Mouse (Mus musculus) myocyte (in vitro differentiated cells): ENCODE data around the gene Tox4. TPM values are rescaled to one million over a fixed set of nuclear protein-coding genes. Genes with fewer than 3 reads are reported as not detected.
"Not testable (repeated sequence)": the region's sequence is repeated elsewhere in the genome, so short reads cannot be mapped to it uniquely, and the experiment has no call there.

ENCODE experiments used
- H3K27me3 ChIP-seq: one replicate; pipeline ENCODE4 v1.6.1; 2011; ENCODE audit not compliant: control insufficient read depth, insufficient read depth, insufficient read length
- H3K36me3 ChIP-seq: one replicate; pipeline ENCODE4 v1.6.1; 2011; ENCODE audit not compliant: control insufficient read depth, insufficient read depth
- H3K4me2 ChIP-seq: one replicate; pipeline ENCODE4 v1.6.1; 2011; ENCODE audit warnings: low read depth, control low read depth
- H3K4me3 ChIP-seq: one replicate; pipeline ENCODE4 v1.5.1; 2011; ENCODE audit warnings: mild to moderate bottlenecking, control low read depth, moderate library complexity
- H3K79me2 ChIP-seq: one replicate; pipeline ENCODE4 v1.6.1; 2011; ENCODE audit not compliant: control insufficient read depth, insufficient read depth
- H3ac ChIP-seq: one replicate; pipeline ENCODE4 v1.6.1; 2011; ENCODE audit not compliant: control insufficient read depth, insufficient read length
- CEBPB ChIP-seq: IDR thresholded peaks from 2 replicates; pipeline ENCODE4 v1.6.1; 2011; ENCODE audit warnings: mild to moderate bottlenecking, moderate library complexity; ENCODE audit not compliant: poor library complexity, insufficient read depth, severe bottlenecking
- E2F4 ChIP-seq: IDR thresholded peaks from one replicate; pipeline ENCODE4 v1.6.1; 2011; ENCODE audit warnings: mild to moderate bottlenecking, control low read depth, moderate library complexity; ENCODE audit not compliant: insufficient read depth
- MAX ChIP-seq: IDR thresholded peaks from one replicate; pipeline ENCODE4 v1.6.1; 2011; ENCODE audit warnings: low read depth, mild to moderate bottlenecking, control low read depth
- MYOD1 ChIP-seq, 3 experiments: IDR thresholded peaks; one replicate each; pipeline ENCODE4 v1.6.1; 2011; ENCODE audit warnings: control low read depth in 2 of 3, low read depth in 2 of 3, mild to moderate bottlenecking in 2 of 3, moderate library complexity in 1 of 3; ENCODE audit not compliant: insufficient read length in 2 of 3, control insufficient read depth in 1 of 3
- MYOG ChIP-seq, 3 experiments: IDR thresholded peaks; one replicate each; pipeline ENCODE4 v1.6.1; 2011; ENCODE audit warnings: control low read depth in 2 of 3, low read depth in 2 of 3, mild to moderate bottlenecking in 2 of 3; ENCODE audit not compliant: insufficient read length in 2 of 3, control insufficient read depth in 1 of 3, insufficient read depth in 1 of 3
- POLR2A ChIP-seq: IDR thresholded peaks from one replicate; pipeline ENCODE4 v1.6.1; 2011; ENCODE audit warnings: low read depth, mild to moderate bottlenecking, control low read depth, moderate library complexity; ENCODE audit not compliant: insufficient read length
- POLR2AphosphoS2 ChIP-seq: IDR thresholded peaks from one replicate; pipeline ENCODE4 v1.6.1; 2011; ENCODE audit warnings: low read depth, control low read depth; ENCODE audit not compliant: insufficient read length
- REST ChIP-seq: IDR thresholded peaks from one replicate; pipeline ENCODE4 v1.6.1; 2011; ENCODE audit warnings: mild to moderate bottlenecking, control low read depth, moderate library complexity; ENCODE audit not compliant: insufficient read depth, insufficient read length
- SRF ChIP-seq: IDR thresholded peaks from one replicate; pipeline ENCODE4 v1.6.1; 2011; ENCODE audit warnings: low read depth; ENCODE audit not compliant: control insufficient read depth, insufficient read length
- TCF12 ChIP-seq: IDR thresholded peaks from one replicate; pipeline ENCODE4 v1.6.1; 2011; ENCODE audit warnings: mild to moderate bottlenecking, control low read depth; ENCODE audit not compliant: poor library complexity, insufficient read depth, severe bottlenecking
- TCF3 ChIP-seq: IDR thresholded peaks from one replicate; pipeline ENCODE4 v1.6.1; 2011; ENCODE audit warnings: low read depth, control low read depth; ENCODE audit not compliant: insufficient read length
- USF1 ChIP-seq: IDR thresholded peaks from one replicate; pipeline ENCODE4 v1.6.1; 2011; ENCODE audit warnings: low read depth, mild to moderate bottlenecking, control low read depth, moderate library complexity
- polyA plus RNA-seq: library from polyadenylated mRNA; unstranded; fragments of >200 nt; fragmentation: generic; extraction: Trizol; gene quantifications from one replicate; pipeline ENCODE4 v1.2.1, GENCODE M21; 2012; ENCODE audit warnings: missing spikeins

The Tox4 gene
- polyA plus RNA-seq, 1 experiment, result 26.8 TPM

- no peak for TF ChIP-seq MYOG (IDR thresholded peaks at IDR 0.05; ENCODE audit: control insufficient read depth in 1 of 3, insufficient read depth in 1 of 3, insufficient read length in 2 of 3, low read depth in 2 of 3)
- H3K79me2 ChIP-seq, result no peaks in the 10 kb centered on the region
- H3ac ChIP-seq, result no peak overlapping the region
- no peak overlapping the region for H3K4me2 ChIP-seq
- H3K36me3 ChIP-seq, result peaks cover 52% of the 10 kb centered on the region
- no peak overlapping the region for H3K4me3 ChIP-seq
- no peaks in the 10 kb centered on the region for H3K27me3 ChIP-seq
Measured at GRCm38 (mm10) chr14:52295558-52296264, 16.8 kb downstream of the Tox4 start.

- not testable (repeated sequence) for H3ac ChIP-seq, H3K4me2 ChIP-seq, H3K27me3 ChIP-seq
- peak overlapping the region; percentile 72 for H3K4me3 ChIP-seq
- peaks cover 11% of the 10 kb centered on the region for H3K36me3 ChIP-seq
- peaks cover 33% of the 10 kb centered on the region for H3K79me2 ChIP-seq
Measured at GRCm38 (mm10) chr14:52303517-52303916, 24.6 kb downstream of the Tox4 start.

- H3K36me3 ChIP-seq, result no peaks in the 10 kb centered on the region
- H3ac ChIP-seq, result peak within 1 kb of the TSS; percentile 31
- peak within 1 kb of the TSS; percentile 94 for H3K4me2 ChIP-seq
- H3K27me3 ChIP-seq, result no peaks in the 10 kb centered on the region
- peak; percentile 40 for TF ChIP-seq POLR2A
- no peak for TF ChIP-seq USF1
- peak; percentile 27 for TF ChIP-seq POLR2AphosphoS2
- TF ChIP-seq E2F4, result peak; percentile 35
- no peak for TF ChIP-seq SRF
- no peak for TF ChIP-seq TCF3
- H3K4me3 ChIP-seq, result peak within 1 kb of the TSS; percentile 72
- peaks cover 33% of the 10 kb centered on the region for H3K79me2 ChIP-seq
Measured at GRCm38 (mm10) chr14:52304644-52305271, 25.8 kb downstream of the Tox4 start, which contains the start of gene Mettl3. TSS of gene Mettl3 (minus strand) at chr14:52305128.

- TF ChIP-seq POLR2AphosphoS2 (no peak), REST (no peak)
Measured at GRCm38 (mm10) chr14:52306100-52306499, 27.2 kb downstream of the Tox4 start.

GRCm38 (mm10) chr14:52310343-52310742 is 31.4 kb downstream of the Tox4 start:
- H3K79me2 ChIP-seq, H3K36me3 ChIP-seq, H3K4me2 ChIP-seq, H3K27me3 ChIP-seq, H3ac ChIP-seq, H3K4me3 ChIP-seq: not testable (repeated sequence)

More at GRCm38 (mm10) chr14:52306100-52306499, 27.2 kb downstream of the Tox4 start:
- H3ac ChIP-seq, result no peak overlapping the region
- H3K79me2 ChIP-seq, result peaks cover 32% of the 10 kb centered on the region
- H3K4me2 ChIP-seq, result peak overlapping the region; percentile 64
- H3K27me3 ChIP-seq, result no peaks in the 10 kb centered on the region
- H3K4me3 ChIP-seq, result peak overlapping the region; percentile 72
- no peaks in the 10 kb centered on the region for H3K36me3 ChIP-seq

GRCm38 (mm10) chr14:52310906-52311305 is 32.0 kb downstream of the Tox4 start:
- no peak overlapping the region for H3K4me3 ChIP-seq
- TF ChIP-seq MYOD1 (IDR thresholded peaks at IDR 0.05; ENCODE audit: control insufficient read depth in 1 of 3, insufficient read length in 2 of 3, low read depth in 2 of 3) (no peak), REST (no peak), CEBPB (no peak), TCF12 (no peak), POLR2A (no peak), MAX (no peak), POLR2AphosphoS2 (no peak), SRF (no peak), MYOG (IDR thresholded peaks at IDR 0.05; ENCODE audit: control insufficient read depth in 1 of 3, insufficient read depth in 1 of 3, insufficient read length in 2 of 3, low read depth in 2 of 3) (no peak)
- H3K4me2 ChIP-seq, result no peak overlapping the region
- no peaks in the 10 kb centered on the region for H3K36me3 ChIP-seq
- H3ac ChIP-seq, result no peak overlapping the region
- no peaks in the 10 kb centered on the region for H3K27me3 ChIP-seq
- no peaks in the 10 kb centered on the region for H3K79me2 ChIP-seq
